Mouse (Mus musculus) hindbrain, embryonic 15.5 days (tissue): ENCODE data around the gene Igfbp2. TPM values are rescaled to one million over a fixed set of nuclear protein-coding genes. Genes with fewer than 3 reads are reported as not detected.

Source experiments
- ATAC-seq: fragments of 200-750 bp; cut with Nextera tagmentation; 2 replicates; pipeline ENCODE4 v1.8.0; 2017; ENCODE audit warnings: low read depth, moderate number of reproducible peaks, moderate TSS enrichment; ENCODE audit not compliant: low FRiP score
- H3K27ac ChIP-seq: fragments of 300-500 bp; sonication (generic); replicated peaks from 2 replicates; pipeline ENCODE4 v1.5.1; 2015; ENCODE audit warnings: mild to moderate bottlenecking, inconsistent platforms
- H3K27me3 ChIP-seq: fragments of 300-500 bp; sonication (generic); 2 replicates; pipeline ENCODE4 v1.6.1; 2015; ENCODE audit warnings: control low read depth, inconsistent platforms
- H3K36me3 ChIP-seq: fragments of 300-500 bp; sonication (generic); 2 replicates; pipeline ENCODE4 v1.6.1; 2015; ENCODE audit warnings: control low read depth, inconsistent platforms
- H3K4me1 ChIP-seq: fragments of 300-500 bp; sonication (generic); replicated peaks from 2 replicates; pipeline ENCODE4 v1.6.1; 2015; ENCODE audit warnings: control low read depth, inconsistent platforms
- H3K4me2 ChIP-seq: fragments of 300-500 bp; sonication (generic); 2 replicates; pipeline ENCODE4 v1.6.1; 2015; ENCODE audit warnings: moderate library complexity, mild to moderate bottlenecking, inconsistent platforms
- H3K4me3 ChIP-seq: fragments of 300-500 bp; sonication (generic); 2 replicates; pipeline ENCODE4 v1.5.1; 2015; ENCODE audit warnings: mild to moderate bottlenecking, inconsistent platforms
- H3K9ac ChIP-seq: fragments of 300-500 bp; sonication (generic); 2 replicates; pipeline ENCODE4 v1.6.1; 2015; ENCODE audit warnings: inconsistent platforms
- H3K9me3 ChIP-seq: fragments of 300-500 bp; sonication (generic); 2 replicates; pipeline ENCODE4 v1.6.1; 2016; ENCODE audit warnings: control low read depth, inconsistent platforms
- WGBS: fragments of 180-500 bp; shearing (Covaris S2); methylation state at CpG from one replicate; pipeline ENCODE4 v1.1.7; 2015; 5-methylcytosine and 5-hydroxymethylcytosine counted together
- polyA plus RNA-seq: library from polyadenylated mRNA; unstranded; fragments of >200 nt; fragmentation: Nextera tagmentation; extraction: Ambion mirVana; gene quantifications from 2 replicates; pipeline ENCODE4 v1.2.1, GENCODE M21; 2015

The Igfbp2 gene
- polyA plus RNA-seq = 463 and 473 TPM in 2 replicates

- WGBS = under 1% methylated on average over 34 of the region's 58 CpGs
- H3K9ac ChIP-seq = peak within 1 kb of the TSS; percentile 86
- peak; percentile 83 for ATAC-seq
Measured at GRCm38 (mm10) chr1:72823751-72824706, at the start of gene Igfbp2. Gene Igfbp2, plus strand, starts transcription at chr1:72824503.

GRCm38 (mm10) chr1:72778789-72779188 lies 45.5 kb upstream of the Igfbp2 start:
- Histone ChIP-seq H3K4me1 (no peaks in the 10 kb centered on the region), H3K27me3 (no peaks in the 10 kb centered on the region), H3K9me3 (no peaks in the 10 kb centered on the region), H3K4me3 (no peak overlapping the region), H3K36me3 (no peaks in the 10 kb centered on the region), H3K9ac (no peak overlapping the region), H3K27ac (no peak overlapping the region), H3K4me2 (no peak overlapping the region)
- 33% methylated on average over 6 of the region's 6 CpGs for WGBS
- no peak for ATAC-seq

More at GRCm38 (mm10) chr1:72823751-72824706, at the start of gene Igfbp2:
- Histone ChIP-seq H3K4me2 (peak within 1 kb of the TSS; percentile 86), H3K9me3 (no peaks in the 10 kb centered on the region), H3K27me3 (no peaks in the 10 kb centered on the region), H3K27ac (peak within 1 kb of the TSS; percentile 82), H3K4me3 (peak within 1 kb of the TSS; percentile 91), H3K4me1 (peaks cover 41% of the 10 kb centered on the region), H3K36me3 (no peaks in the 10 kb centered on the region)

GRCm38 (mm10) chr1:72780720-72781119 lies 43.6 kb upstream of the Igfbp2 start:
- Histone ChIP-seq H3K9me3 (no peaks in the 10 kb centered on the region), H3K4me2 (no peak overlapping the region), H3K4me3 (no peak overlapping the region), H3K27me3 (no peaks in the 10 kb centered on the region), H3K36me3 (no peaks in the 10 kb centered on the region), H3K9ac (no peak overlapping the region), H3K27ac (no peak overlapping the region), H3K4me1 (no peaks in the 10 kb centered on the region)
- WGBS = 41% methylated on average over 7 of the region's 7 CpGs
- ATAC-seq = no peak

GRCm38 (mm10) chr1:72783341-72783740 lies 41.0 kb upstream of the Igfbp2 start:
- 87% methylated on average over 2 of the region's 2 CpGs for WGBS
- Histone ChIP-seq H3K27ac (no peak overlapping the region), H3K4me3 (no peak overlapping the region), H3K27me3 (no peaks in the 10 kb centered on the region), H3K36me3 (no peaks in the 10 kb centered on the region), H3K4me1 (no peaks in the 10 kb centered on the region), H3K4me2 (no peak overlapping the region), H3K9ac (no peak overlapping the region), H3K9me3 (no peaks in the 10 kb centered on the region)
- ATAC-seq = no peak

GRCm38 (mm10) chr1:72784018-72784417 lies 40.3 kb upstream of the Igfbp2 start:
- H3K9me3 ChIP-seq = no peaks in the 10 kb centered on the region

GRCm38 (mm10) chr1:72790670-72791069 lies 33.6 kb upstream of the Igfbp2 start:
- Histone ChIP-seq H3K27ac (no peak overlapping the region), H3K4me2 (no peak overlapping the region), H3K36me3 (no peaks in the 10 kb centered on the region), H3K9ac (no peak overlapping the region), H3K4me3 (no peak overlapping the region), H3K27me3 (no peaks in the 10 kb centered on the region), H3K4me1 (no peaks in the 10 kb centered on the region), H3K9me3 (no peaks in the 10 kb centered on the region)
- no peak for ATAC-seq
- 43% methylated on average over 3 of the region's 3 CpGs for WGBS

More at GRCm38 (mm10) chr1:72784018-72784417, 40.3 kb upstream of the Igfbp2 start:
- Histone ChIP-seq H3K27me3 (no peaks in the 10 kb centered on the region), H3K9ac (no peak overlapping the region), H3K4me2 (no peak overlapping the region), H3K36me3 (no peaks in the 10 kb centered on the region), H3K27ac (no peak overlapping the region), H3K4me3 (no peak overlapping the region), H3K4me1 (no peaks in the 10 kb centered on the region)
- 25% methylated on average over 7 of the region's 7 CpGs for WGBS
- ATAC-seq = no peak

- Histone ChIP-seq H3K27ac (no peak overlapping the region), H3K4me1 (no peaks in the 10 kb centered on the region)
- no peak for ATAC-seq
Measured at GRCm38 (mm10) chr1:72791743-72792142, 32.6 kb upstream of the Igfbp2 start.

GRCm38 (mm10) chr1:72792262-72792661 lies 32.0 kb upstream of the Igfbp2 start:
- H3K4me3 ChIP-seq = no peak overlapping the region
- H3K4me2 ChIP-seq = no peak overlapping the region
- H3K9ac ChIP-seq = no peak overlapping the region
- no peak for ATAC-seq
- H3K27me3 ChIP-seq = no peaks in the 10 kb centered on the region
- H3K4me1 ChIP-seq = no peaks in the 10 kb centered on the region
- H3K36me3 ChIP-seq = no peaks in the 10 kb centered on the region
- H3K9me3 ChIP-seq = no peaks in the 10 kb centered on the region
- 43% methylated on average over 1 of the region's 1 CpGs for WGBS
- no peak overlapping the region for H3K27ac ChIP-seq

More at GRCm38 (mm10) chr1:72791743-72792142, 32.6 kb upstream of the Igfbp2 start:
- Histone ChIP-seq H3K4me3 (no peak overlapping the region), H3K9me3 (no peaks in the 10 kb centered on the region), H3K36me3 (no peaks in the 10 kb centered on the region), H3K27me3 (no peaks in the 10 kb centered on the region), H3K4me2 (no peak overlapping the region), H3K9ac (no peak overlapping the region)

GRCm38 (mm10) chr1:72793230-72793629 lies 31.1 kb upstream of the Igfbp2 start:
- no peak overlapping the region for H3K4me3 ChIP-seq
- H3K36me3 ChIP-seq = no peaks in the 10 kb centered on the region
- no peaks in the 10 kb centered on the region for H3K27me3 ChIP-seq
- no peak overlapping the region for H3K9ac ChIP-seq
- no peaks in the 10 kb centered on the region for H3K9me3 ChIP-seq
- ATAC-seq = no peak
- H3K4me1 ChIP-seq = no peaks in the 10 kb centered on the region
- no peak overlapping the region for H3K27ac ChIP-seq
- H3K4me2 ChIP-seq = no peak overlapping the region

GRCm38 (mm10) chr1:72796128-72796527 lies 28.2 kb upstream of the Igfbp2 start:
- no peak overlapping the region for H3K9ac ChIP-seq
- no peak for ATAC-seq
- H3K36me3 ChIP-seq = no peaks in the 10 kb centered on the region
- H3K4me1 ChIP-seq = no peaks in the 10 kb centered on the region
- H3K4me3 ChIP-seq = no peak overlapping the region
- H3K27ac ChIP-seq = no peak overlapping the region
- H3K4me2 ChIP-seq = no peak overlapping the region
- WGBS = 87% methylated on average over 2 of the region's 2 CpGs
- H3K27me3 ChIP-seq = no peaks in the 10 kb centered on the region
- no peaks in the 10 kb centered on the region for H3K9me3 ChIP-seq

- Histone ChIP-seq H3K9ac (no peak overlapping the region), H3K36me3 (no peaks in the 10 kb centered on the region), H3K27ac (no peak overlapping the region), H3K4me2 (no peak overlapping the region), H3K27me3 (no peaks in the 10 kb centered on the region), H3K4me1 (no peaks in the 10 kb centered on the region), H3K4me3 (no peak overlapping the region), H3K9me3 (no peaks in the 10 kb centered on the region)
- 72% methylated on average over 4 of the region's 4 CpGs for WGBS
- no peak for ATAC-seq
Measured at GRCm38 (mm10) chr1:72797102-72797665, 27.1 kb upstream of the Igfbp2 start.

- H3K9ac ChIP-seq = no peak overlapping the region
- H3K9me3 ChIP-seq = no peaks in the 10 kb centered on the region
- H3K4me2 ChIP-seq = no peak overlapping the region
- H3K36me3 ChIP-seq = no peaks in the 10 kb centered on the region
- no peaks in the 10 kb centered on the region for H3K4me1 ChIP-seq
- no peak for ATAC-seq
- WGBS = 91% methylated on average over 2 of the region's 2 CpGs
- H3K27me3 ChIP-seq = no peaks in the 10 kb centered on the region
- H3K4me3 ChIP-seq = no peak overlapping the region
- H3K27ac ChIP-seq = no peak overlapping the region
Measured at GRCm38 (mm10) chr1:72798441-72798840, 25.9 kb upstream of the Igfbp2 start.
